Mouse (Mus musculus) forebrain, embryonic 16.5 days (tissue): ENCODE results near the gene Pmpcb. TPM values are rescaled to one million over a fixed set of nuclear protein-coding genes. Genes with fewer than 3 reads are reported as not detected.
"Not testable (repeated sequence)": the region's sequence is repeated elsewhere in the genome, so short reads cannot be mapped to it uniquely, and the experiment has no call there.

Source experiments
- ATAC-seq: fragments of 200-750 bp; cut with Nextera tagmentation; 2 replicates; pipeline ENCODE4 v1.8.0; 2017; ENCODE audit warnings: mild to moderate bottlenecking, moderate library complexity
- H3K27ac ChIP-seq: fragments of 300-500 bp; sonication (generic); 2 replicates; pipeline ENCODE4 v1.5.1; 2014; ENCODE audit warnings: low read length, control low read depth
- H3K27me3 ChIP-seq: fragments of 300-500 bp; sonication (generic); replicated peaks from 2 replicates; pipeline ENCODE4 v1.6.1; 2014; ENCODE audit warnings: low read length; ENCODE audit not compliant: control insufficient read depth, insufficient read depth
- H3K36me3 ChIP-seq: fragments of 300-500 bp; sonication (generic); 2 replicates; pipeline ENCODE4 v1.6.1; 2014; ENCODE audit not compliant: control insufficient read depth, insufficient read depth
- H3K4me1 ChIP-seq: fragments of 300-500 bp; sonication (generic); replicated peaks from 2 replicates; pipeline ENCODE4 v1.6.1; 2014; ENCODE audit warnings: low read length; ENCODE audit not compliant: control insufficient read depth, insufficient read depth
- H3K4me2 ChIP-seq: fragments of 300-500 bp; sonication (generic); 2 replicates; pipeline ENCODE4 v1.6.1; 2014; ENCODE audit warnings: mild to moderate bottlenecking, low read length, control low read depth
- H3K4me3 ChIP-seq: fragments of 300-500 bp; sonication (generic); replicated peaks from 2 replicates; pipeline ENCODE4 v1.5.1; 2014; ENCODE audit warnings: mild to moderate bottlenecking, low read length, control low read depth
- H3K9ac ChIP-seq: fragments of 300-500 bp; sonication (generic); replicated peaks from 2 replicates; pipeline ENCODE4 v1.6.1; 2014; ENCODE audit warnings: low read depth, low read length, control low read depth
- H3K9me3 ChIP-seq: fragments of 300-500 bp; sonication (generic); 2 replicates; pipeline ENCODE4 v1.6.1; 2016; ENCODE audit warnings: low read length; ENCODE audit not compliant: control insufficient read depth
- WGBS: fragments of 180-500 bp; shearing (Covaris S2); extraction: QIAGEN DNeasy Blood & Tissue Kit; methylation state at CpG from one replicate; pipeline ENCODE4 v1.1.7; 2014; 5-methylcytosine and 5-hydroxymethylcytosine counted together
- polyA plus RNA-seq: library from polyadenylated mRNA; unstranded; fragments of >200 nt; fragmentation: Nextera tagmentation; extraction: Ambion mirVana; gene quantifications from 2 replicates; pipeline ENCODE4 v1.2.1, GENCODE M21; 2015

Pmpcb gene
- polyA plus RNA-seq, 1 experiment from 2014 or later, result 86.4 TPM

- 91% methylated on average over 6 of the region's 6 CpGs for WGBS
- Histone ChIP-seq H3K9ac (no peak overlapping the region), H3K4me3 (no peak overlapping the region), H3K36me3 (no peaks in the 10 kb centered on the region), H3K4me1 (peaks cover 3% of the 10 kb centered on the region), H3K27me3 (no peaks in the 10 kb centered on the region), H3K4me2 (no peak overlapping the region), H3K27ac (no peak overlapping the region), H3K9me3 (no peaks in the 10 kb centered on the region)
- ATAC-seq, result no peak
Measured at GRCm38 (mm10) chr5:21702873-21703475, 34.0 kb upstream of the Pmpcb start.

GRCm38 (mm10) chr5:21703708-21704107 is 33.2 kb upstream of the Pmpcb start:
- H3K4me3 ChIP-seq, result no peak overlapping the region
- no peak overlapping the region for H3K4me2 ChIP-seq
- ATAC-seq, result no peak
- peaks cover 3% of the 10 kb centered on the region for H3K4me1 ChIP-seq
- H3K9ac ChIP-seq, result no peak overlapping the region
- no peak overlapping the region for H3K27ac ChIP-seq
- H3K36me3 ChIP-seq, result no peaks in the 10 kb centered on the region
- no peaks in the 10 kb centered on the region for H3K27me3 ChIP-seq
- no peaks in the 10 kb centered on the region for H3K9me3 ChIP-seq
- WGBS, result 81% methylated on average over 3 of the region's 3 CpGs

- no peak overlapping the region for H3K4me2 ChIP-seq
- no peak overlapping the region for H3K27ac ChIP-seq
- WGBS, result 85% methylated on average over 4 of the region's 4 CpGs
- no peaks in the 10 kb centered on the region for H3K36me3 ChIP-seq
- H3K27me3 ChIP-seq, result no peaks in the 10 kb centered on the region
- no peaks in the 10 kb centered on the region for H3K9me3 ChIP-seq
- no peak overlapping the region for H3K4me3 ChIP-seq
- H3K4me1 ChIP-seq, result no peaks in the 10 kb centered on the region
- no peak for ATAC-seq
- H3K9ac ChIP-seq, result no peak overlapping the region
Measured at GRCm38 (mm10) chr5:21706546-21706945, 30.4 kb upstream of the Pmpcb start.

GRCm38 (mm10) chr5:21708011-21708410 is 28.9 kb upstream of the Pmpcb start:
- not testable (repeated sequence) for ATAC-seq, H3K27ac ChIP-seq, H3K4me3 ChIP-seq, H3K9me3 ChIP-seq, H3K4me1 ChIP-seq, H3K4me2 ChIP-seq, H3K36me3 ChIP-seq, H3K27me3 ChIP-seq, H3K9ac ChIP-seq
- 67% methylated on average over 8 of the region's 8 CpGs for WGBS

- ATAC-seq, result no peak
- no peak overlapping the region for H3K4me3 ChIP-seq
- H3K9ac ChIP-seq, result no peak overlapping the region
- no peaks in the 10 kb centered on the region for H3K36me3 ChIP-seq
- no peaks in the 10 kb centered on the region for H3K9me3 ChIP-seq
- no peaks in the 10 kb centered on the region for H3K27me3 ChIP-seq
- no peak overlapping the region for H3K27ac ChIP-seq
- WGBS, result 71% methylated on average over 13 of the region's 13 CpGs
- H3K4me1 ChIP-seq, result no peaks in the 10 kb centered on the region; the same call in 1 of the 2 replicates
- H3K4me2 ChIP-seq, result no peak overlapping the region
Measured at GRCm38 (mm10) chr5:21712127-21712715, 24.7 kb upstream of the Pmpcb start.

- no peaks in the 10 kb centered on the region for H3K9me3 ChIP-seq
- ATAC-seq, result no peak
- WGBS, result 95% methylated on average over 4 of the region's 4 CpGs
- H3K4me3 ChIP-seq, result no peak overlapping the region
- H3K9ac ChIP-seq, result no peak overlapping the region
- H3K27me3 ChIP-seq, result no peaks in the 10 kb centered on the region
- H3K4me1 ChIP-seq, result peaks cover 3% of the 10 kb centered on the region; the same call in 1 of the 2 replicates
- no peak overlapping the region for H3K4me2 ChIP-seq
- H3K27ac ChIP-seq, result no peak overlapping the region
- no peaks in the 10 kb centered on the region for H3K36me3 ChIP-seq
Measured at GRCm38 (mm10) chr5:21714447-21714846, 22.5 kb upstream of the Pmpcb start.

- Histone ChIP-seq H3K36me3 (no peaks in the 10 kb centered on the region), H3K4me3 (no peak overlapping the region), H3K27me3 (no peaks in the 10 kb centered on the region), H3K9ac (no peak overlapping the region), H3K4me1 (peaks cover 3% of the 10 kb centered on the region; the same call in 1 of the 2 replicates), H3K4me2 (no peak overlapping the region), H3K27ac (no peak overlapping the region), H3K9me3 (no peaks in the 10 kb centered on the region)
- WGBS, result 60% methylated on average over 10 of the region's 10 CpGs
- peak; percentile 65; the same call in 1 of the 2 replicates for ATAC-seq
Measured at GRCm38 (mm10) chr5:21717165-21717715, 19.7 kb upstream of the Pmpcb start.

GRCm38 (mm10) chr5:21718546-21718945 is 18.4 kb upstream of the Pmpcb start:
- Histone ChIP-seq H3K27me3 (no peaks in the 10 kb centered on the region), H3K36me3 (no peaks in the 10 kb centered on the region), H3K4me1 (peaks cover 3% of the 10 kb centered on the region; the same call in 1 of the 2 replicates), H3K9ac (no peak overlapping the region), H3K9me3 (no peaks in the 10 kb centered on the region), H3K4me3 (no peak overlapping the region), H3K4me2 (no peak overlapping the region), H3K27ac (no peak overlapping the region)
- ATAC-seq, result no peak
- 89% methylated on average over 5 of the region's 5 CpGs for WGBS

GRCm38 (mm10) chr5:21719209-21719608 is 17.7 kb upstream of the Pmpcb start:
- no peak overlapping the region for H3K9ac ChIP-seq
- ATAC-seq, result no peak
- no peak overlapping the region for H3K4me3 ChIP-seq
- WGBS, result 98% methylated on average over 2 of the region's 2 CpGs
- peaks cover 3% of the 10 kb centered on the region; the same call in 1 of the 2 replicates for H3K4me1 ChIP-seq
- H3K27me3 ChIP-seq, result no peaks in the 10 kb centered on the region
- no peaks in the 10 kb centered on the region for H3K36me3 ChIP-seq
- no peaks in the 10 kb centered on the region for H3K9me3 ChIP-seq
- H3K27ac ChIP-seq, result no peak overlapping the region
- no peak overlapping the region for H3K4me2 ChIP-seq
